Mouse (Mus musculus): Measurements from ENCODE around the gene Ptbp1.

- TF ChIP-seq CTCF (IDR thresholded peaks at IDR 0.05) (no peak), POLR2A (IDR thresholded peaks at IDR 0.05; ENCODE audit: insufficient read depth, low read depth, low read length) (no peak)
Measured at GRCm38 (mm10) chr10:79824413-79824812, 29.8 kb upstream of the Ptbp1 start.

Data from heart, adult 2 months (tissue).